Mouse (Mus musculus) bone marrow, adult 2 months (tissue): ENCODE measurements around the gene Art4.

Experiments used
- CTCF ChIP-seq: fragments of 200-500 bp; IDR thresholded peaks from 2 replicates; pipeline ENCODE4 v1.5.1; 2011; ENCODE audit warnings: low read length, control low read depth; ENCODE audit not compliant: control insufficient read depth, insufficient read depth
- POLR2A ChIP-seq: fragments of 200-500 bp; IDR thresholded peaks from 2 replicates; pipeline ENCODE4 v1.6.1; 2011; ENCODE audit warnings: low read depth, mild to moderate bottlenecking, control low read depth, low read length, borderline replicate concordance; ENCODE audit not compliant: control insufficient read depth

- TF ChIP-seq CTCF (no peak), POLR2A (no peak)
These were observed 20.2 kb downstream of the Art4 start for GRCm38 (mm10) chr6:136837323-136837722.
